Mouse (Mus musculus): Measurements from ENCODE around the gene Agmo. TPM values are rescaled to one million over a fixed set of nuclear protein-coding genes. Genes with fewer than 3 reads are reported as not detected.

Agmo gene
- total and polyA plus RNA-seq, 3 experiments = 0.08 TPM; not detected in 2

- H3K79me2 ChIP-seq (ENCODE audit: control insufficient read depth, insufficient read depth, low read length, poor library complexity) = no peaks in the 10 kb centered on the region
- no peak overlapping the region for H3K9ac ChIP-seq (ENCODE audit: control insufficient read depth, low read depth, low read length, poor library complexity, severe bottlenecking)
- H3K27ac ChIP-seq (ENCODE audit: control insufficient read depth, low read depth, low read length) = no peak overlapping the region
- H3K36me3 ChIP-seq (ENCODE audit: control insufficient read depth in 1 of 2, insufficient read depth in 2 of 2, low read length in 2 of 2) = no peaks in the 10 kb centered on the region
- H3K9me3 ChIP-seq (replicated peaks; ENCODE audit: insufficient read depth, low read length) = no peaks in the 10 kb centered on the region
- no peak for DNase-seq (ENCODE audit: low read depth, low spot score)
- H3K27me3 ChIP-seq (ENCODE audit: control insufficient read depth in 1 of 2, insufficient read depth in 2 of 2, low read length in 2 of 2) = no peaks in the 10 kb centered on the region
- H3K4me3 ChIP-seq (ENCODE audit: control insufficient read depth in 1 of 2, insufficient read depth in 1 of 2, low read depth in 2 of 2, low read length in 2 of 2) = no peak overlapping the region
- no peak for TF ChIP-seq RAD21 (IDR thresholded peaks at IDR 0.05; ENCODE audit: low read depth, low read length)
- TF ChIP-seq MYC (IDR thresholded peaks at IDR 0.05; ENCODE audit: low read depth, low read length) = no peak
- no peak for TF ChIP-seq CHD2 (IDR thresholded peaks at IDR 0.05; ENCODE audit: low read length)
- TF ChIP-seq TAL1 (IDR thresholded peaks at IDR 0.05; ENCODE audit: low read length) = no peak
- TF ChIP-seq SIN3A (IDR thresholded peaks at IDR 0.05; ENCODE audit: low read length) = no peak
- no peak for TF ChIP-seq POLR2AphosphoS2 (IDR thresholded peaks at IDR 0.05; ENCODE audit: low read length)
- no peak for TF ChIP-seq SMC3 (IDR thresholded peaks at IDR 0.05; ENCODE audit: low read depth, low read length)
- no peak for TF ChIP-seq NELFE (IDR thresholded peaks at IDR 0.05; ENCODE audit: low read depth, low read length)
- no peak for TF ChIP-seq ZNF384 (IDR thresholded peaks at IDR 0.05; ENCODE audit: low read depth, low read length)
- TF ChIP-seq MEF2A (IDR thresholded peaks at IDR 0.05; ENCODE audit: extremely low read depth, insufficient replicate concordance, low read depth, low read length, poor library complexity, severe bottlenecking) = no peak
- TF ChIP-seq UBTF (IDR thresholded peaks at IDR 0.05; ENCODE audit: borderline replicate concordance, insufficient read depth, low read depth, low read length) = no peak
- TF ChIP-seq POLR2A (IDR thresholded peaks at IDR 0.05; ENCODE audit: control insufficient read depth in 1 of 2, insufficient read depth in 1 of 2, low read depth in 1 of 2, low read length in 2 of 2, poor library complexity in 1 of 2) = no peak
- no peak for TF ChIP-seq MYB (IDR thresholded peaks at IDR 0.05; ENCODE audit: low read depth, low read length)
- TF ChIP-seq USF1 (IDR thresholded peaks at IDR 0.05; ENCODE audit: low read depth, low read length) = no peak
- H3K4me1 ChIP-seq (ENCODE audit: control insufficient read depth in 1 of 2, insufficient read depth in 2 of 2, low read length in 2 of 2) = no peaks in the 10 kb centered on the region
These were observed 15.7 kb downstream of the Agmo start for GRCm38 (mm10) chr12:37257099-37257498.

GRCm38 (mm10) chr12:37259771-37260528 lies 18.5 kb downstream of the Agmo start:
- H3K4me1 ChIP-seq (ENCODE audit: control insufficient read depth in 1 of 2, insufficient read depth in 2 of 2, low read length in 2 of 2) = no peaks in the 10 kb centered on the region
- no peak overlapping the region for H3K27ac ChIP-seq (ENCODE audit: control insufficient read depth, low read depth, low read length)
- no peak overlapping the region for H3K9ac ChIP-seq (ENCODE audit: control insufficient read depth, low read depth, low read length, poor library complexity, severe bottlenecking)
- no peak for DNase-seq (ENCODE audit: low read depth, low spot score)
- no peak for TF ChIP-seq USF1 (IDR thresholded peaks at IDR 0.05; ENCODE audit: low read depth, low read length)
- no peak for TF ChIP-seq TAL1 (IDR thresholded peaks at IDR 0.05; ENCODE audit: low read length)
- no peak for TF ChIP-seq MAX (IDR thresholded peaks at IDR 0.05; ENCODE audit: low read length)
- no peak for TF ChIP-seq MYB (IDR thresholded peaks at IDR 0.05; ENCODE audit: low read depth, low read length)
- no peak for TF ChIP-seq GATA1 (IDR thresholded peaks at IDR 0.05; ENCODE audit: low read depth, low read length)
- no peak for TF ChIP-seq CTCF (IDR thresholded peaks at IDR 0.05 in 2 of 3, conservative IDR thresholded peaks at IDR 0.05 in 1 of 3; ENCODE audit: control insufficient read depth in 1 of 3, insufficient read depth in 1 of 3, low read depth in 2 of 3, low read length in 3 of 3, poor library complexity in 1 of 3, severe bottlenecking in 1 of 3)
- TF ChIP-seq ZNF384 (IDR thresholded peaks at IDR 0.05; ENCODE audit: low read depth, low read length) = no peak
- no peak for TF ChIP-seq JUND (IDR thresholded peaks at IDR 0.05; ENCODE audit: low read depth, low read length)
- no peaks in the 10 kb centered on the region for H3K36me3 ChIP-seq (ENCODE audit: control insufficient read depth in 1 of 2, insufficient read depth in 2 of 2, low read length in 2 of 2)
- no peaks in the 10 kb centered on the region for H3K79me2 ChIP-seq (ENCODE audit: control insufficient read depth, insufficient read depth, low read length, poor library complexity)
- no peak overlapping the region for H3K4me3 ChIP-seq (ENCODE audit: control insufficient read depth in 1 of 2, insufficient read depth in 1 of 2, low read depth in 2 of 2, low read length in 2 of 2)
- no peaks in the 10 kb centered on the region for H3K9me3 ChIP-seq (replicated peaks; ENCODE audit: insufficient read depth, low read length)
- H3K27me3 ChIP-seq (ENCODE audit: control insufficient read depth in 1 of 2, insufficient read depth in 2 of 2, low read length in 2 of 2) = no peaks in the 10 kb centered on the region

Data from MEL (cell line).